Mouse (Mus musculus) thymus, postnatal 10 days (tissue): ENCODE data around the gene Adprhl2.

ENCODE experiments used
- DNase-seq, 2 experiments: peaks; one replicate each; pipeline ENCODE4 v3.0.0; 2021; ENCODE audit warnings: low spot score in 2 of 2

Gene Adprhl2

GRCm38 (mm10) chr4:126273753-126274152 lies 47.8 kb downstream of the Adprhl2 start:
- DNase-seq: no peak

- no peak for DNase-seq
Observed at GRCm38 (mm10) chr4:126269292-126269691, 52.2 kb downstream of the Adprhl2 start.
